Mouse (Mus musculus) kidney, adult 2 months (tissue): ENCODE results near the gene Lrig2.

ENCODE experiments used
- CTCF ChIP-seq: fragments of 200-500 bp; conservative IDR thresholded peaks from 2 replicates; pipeline ENCODE4 v1.5.1; 2011; ENCODE audit warnings: low read depth, mild to moderate bottlenecking, control low read depth, low read length, moderate library complexity, mixed read lengths; ENCODE audit not compliant: insufficient read depth, insufficient read length
- POLR2A ChIP-seq: fragments of 200-500 bp; IDR thresholded peaks from one replicate; pipeline ENCODE4 v1.6.1; 2011; ENCODE audit warnings: low read depth, low read length, control low read depth

GRCm38 (mm10) chr3:104543825-104544224 lies 32.1 kb upstream of the Lrig2 start:
- 0 out of 2 replicates have a peak, but pooled peaks have one; percentile 9 for TF ChIP-seq CTCF
- no peak for TF ChIP-seq POLR2A
